Mouse (Mus musculus): ENCODE measurements around the gene Phldb3. TPM values are rescaled to one million over a fixed set of nuclear protein-coding genes. Genes with fewer than 3 reads are reported as not detected.
A peak's percentile ranks its signal among the peaks of the same experiment; 100 is the strongest.

Phldb3 gene
- polyA plus RNA-seq, 1 experiment from 2014 or later, result not detected

DNA sequence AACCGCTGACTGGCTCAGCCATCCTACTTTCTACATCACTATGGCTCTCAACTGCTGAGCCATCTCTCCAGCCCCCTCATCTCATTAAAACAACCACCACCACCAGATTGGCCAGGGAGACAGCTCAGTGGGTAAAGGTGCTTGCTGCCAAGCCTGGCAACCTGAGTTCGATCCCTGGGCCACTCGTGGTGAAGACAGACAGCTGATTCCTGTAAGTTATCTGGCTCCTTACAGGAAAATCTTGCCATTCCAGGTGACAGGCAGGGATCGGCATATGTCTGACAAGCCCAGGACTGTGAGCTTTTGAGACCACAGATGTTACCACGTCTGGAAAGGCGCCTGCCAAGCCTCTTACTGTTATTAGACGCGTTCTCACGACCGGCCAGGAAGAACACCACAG lies 32.8 kb upstream of the Phldb3 start:
- H3K4me2 ChIP-seq, result no peak overlapping the region
- H3K36me3 ChIP-seq, result no peaks in the 10 kb centered on the region
- WGBS, result 96% methylated on average over 10 of the region's 10 CpGs
- no peaks in the 10 kb centered on the region for H3K4me1 ChIP-seq
- no peaks in the 10 kb centered on the region for H3K9me3 ChIP-seq (replicated peaks)
- no peaks in the 10 kb centered on the region for H3K27me3 ChIP-seq (replicated peaks)
- no peak overlapping the region for H3K27ac ChIP-seq (replicated peaks)
- no peak overlapping the region for H3K4me3 ChIP-seq (replicated peaks)
- no peak overlapping the region for H3K9ac ChIP-seq (replicated peaks)
- ATAC-seq (ENCODE audit: low FRiP score), result no peak

GRCm38 (mm10) chr7:24584876-24585275 lies 25.7 kb upstream of the Phldb3 start:
- Histone ChIP-seq H3K9ac (replicated peaks) (no peak overlapping the region), H3K27ac (replicated peaks) (no peak overlapping the region), H3K4me1 (peaks cover 22% of the 10 kb centered on the region), H3K9me3 (replicated peaks) (no peaks in the 10 kb centered on the region), H3K36me3 (no peaks in the 10 kb centered on the region), H3K4me3 (replicated peaks) (no peak overlapping the region), H3K4me2 (no peak overlapping the region), H3K27me3 (replicated peaks) (peaks cover 21% of the 10 kb centered on the region)
- ATAC-seq (ENCODE audit: low FRiP score), result no peak
- 91% methylated on average over 6 of the region's 6 CpGs for WGBS

DNA sequence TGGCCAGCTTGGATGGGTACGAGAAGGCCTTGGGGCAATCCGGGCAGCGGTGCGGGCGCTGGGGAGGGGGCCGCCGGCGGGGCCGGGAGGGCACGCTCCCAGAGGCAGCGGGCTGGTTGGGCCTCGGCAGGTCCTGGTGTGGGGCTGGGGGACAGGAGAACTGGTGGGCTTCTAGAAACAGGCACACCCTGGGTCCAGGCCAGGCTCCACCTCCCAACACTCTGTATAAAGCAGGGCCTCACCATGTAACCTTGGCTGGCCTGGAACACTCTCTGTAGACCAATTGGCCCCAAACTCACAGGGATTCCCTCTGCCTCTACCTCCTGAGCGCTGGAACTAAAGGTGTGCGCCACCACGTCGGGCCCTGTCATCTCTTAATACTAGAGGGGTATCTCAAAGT lies 24.6 kb upstream of the Phldb3 start:
- H3K4me2 ChIP-seq, result peak overlapping the region; percentile 72
- H3K9ac ChIP-seq (replicated peaks), result no peak overlapping the region
- WGBS, result 49% methylated on average over 16 of the region's 16 CpGs
- H3K4me1 ChIP-seq, result peaks cover 22% of the 10 kb centered on the region
- no peak overlapping the region for H3K27ac ChIP-seq (replicated peaks)
- no peaks in the 10 kb centered on the region for H3K36me3 ChIP-seq
- no peak overlapping the region for H3K4me3 ChIP-seq (replicated peaks)
- ATAC-seq (ENCODE audit: low FRiP score), result no peak
- peaks cover 21% of the 10 kb centered on the region for H3K27me3 ChIP-seq (replicated peaks)
- H3K9me3 ChIP-seq (replicated peaks), result no peaks in the 10 kb centered on the region

DNA sequence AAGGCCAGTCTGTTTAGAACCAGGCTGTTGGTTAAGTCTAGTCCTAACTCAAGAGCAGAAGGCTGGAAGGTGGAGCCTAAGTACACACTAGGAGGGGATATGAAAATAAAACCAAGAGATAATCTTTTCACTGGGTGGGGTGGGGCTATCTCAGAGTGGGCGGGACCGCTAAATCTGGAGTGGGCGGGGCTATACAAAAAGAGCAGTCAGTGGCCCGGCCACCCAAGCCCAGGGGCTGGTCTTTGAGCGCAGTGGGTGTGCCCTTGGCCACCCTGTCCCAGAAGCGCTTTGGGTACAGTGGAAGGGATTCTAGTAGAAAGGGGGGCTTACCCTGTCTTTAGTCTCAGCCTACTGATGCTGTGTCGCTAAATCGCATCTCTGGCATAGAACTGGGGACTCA lies 23.7 kb upstream of the Phldb3 start:
- ATAC-seq (ENCODE audit: low FRiP score), result peak; percentile 74
- H3K4me1 ChIP-seq, result peaks cover 22% of the 10 kb centered on the region
- no peak overlapping the region; the same call in 1 of the 2 replicates for H3K27ac ChIP-seq (replicated peaks)
- H3K4me3 ChIP-seq (replicated peaks), result peak overlapping the region; percentile 69
- H3K27me3 ChIP-seq (replicated peaks), result peaks cover 21% of the 10 kb centered on the region
- no peaks in the 10 kb centered on the region for H3K36me3 ChIP-seq
- H3K9me3 ChIP-seq (replicated peaks), result no peaks in the 10 kb centered on the region
- H3K4me2 ChIP-seq, result peak overlapping the region; percentile 72
- 6% methylated on average over 8 of the region's 8 CpGs for WGBS
- H3K9ac ChIP-seq (replicated peaks), result peak overlapping the region; percentile 90

DNA sequence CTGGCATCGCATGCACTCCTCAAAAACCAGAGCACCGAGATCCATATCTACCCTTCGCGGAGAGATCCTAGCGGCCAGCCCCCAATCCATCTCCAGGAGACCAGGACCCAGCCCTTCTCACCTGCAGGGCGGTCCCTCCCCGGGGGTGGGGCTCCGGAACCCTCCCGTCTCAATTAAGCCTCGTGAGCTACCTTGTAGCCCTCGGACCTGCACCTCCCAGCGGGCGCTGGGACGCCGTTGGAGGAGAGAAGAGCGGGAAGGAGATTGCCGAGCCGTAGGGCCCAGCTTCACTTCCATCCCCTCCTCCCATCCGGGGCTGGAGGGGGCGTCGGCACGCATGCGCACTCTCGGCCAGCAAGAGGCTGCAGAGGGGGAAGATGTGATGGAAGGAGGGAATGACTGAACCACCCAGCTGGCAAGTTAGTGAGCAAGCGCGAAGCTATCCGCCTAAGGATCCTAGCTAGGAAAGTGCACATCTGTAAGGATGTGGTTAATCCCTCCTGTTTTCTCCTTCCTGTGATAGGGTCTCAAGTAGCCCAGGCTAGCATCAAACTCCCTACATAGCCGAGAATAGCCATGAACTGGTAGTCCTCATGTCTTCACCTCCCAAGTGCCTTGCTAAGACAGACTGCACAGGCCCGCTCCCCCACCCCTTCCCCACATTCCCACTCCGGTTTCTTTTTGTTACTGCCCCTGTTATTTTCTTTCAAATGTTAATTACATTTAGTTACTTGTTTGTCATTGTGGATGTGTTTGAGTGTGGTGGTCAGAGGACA lies 23.0 kb upstream of the Phldb3 start, which contains the start of the genes Ethe1 and Zfp575:
Gene Ethe1 (plus strand): TSS at position 214 of the 776 bp plus-strand sequence.
Gene Zfp575 (minus strand): TSS at position 312 of the 776 bp plus-strand sequence.
- H3K9me3 ChIP-seq (replicated peaks), result no peaks in the 10 kb centered on the region
- H3K36me3 ChIP-seq, result no peaks in the 10 kb centered on the region
- H3K4me3 ChIP-seq (replicated peaks), result peak within 1 kb of the TSS; percentile 69
- 4% methylated on average over 30 of the region's 30 CpGs for WGBS
- peak within 1 kb of the TSS; percentile 80 for H3K27ac ChIP-seq (replicated peaks)
- H3K27me3 ChIP-seq (replicated peaks), result peaks cover 21% of the 10 kb centered on the region
- H3K4me1 ChIP-seq, result peaks cover 25% of the 10 kb centered on the region
- peak; percentile 89 for ATAC-seq (ENCODE audit: low FRiP score)
- peak within 1 kb of the TSS; percentile 72 for H3K4me2 ChIP-seq
- H3K9ac ChIP-seq (replicated peaks), result peak within 1 kb of the TSS; percentile 90

DNA sequence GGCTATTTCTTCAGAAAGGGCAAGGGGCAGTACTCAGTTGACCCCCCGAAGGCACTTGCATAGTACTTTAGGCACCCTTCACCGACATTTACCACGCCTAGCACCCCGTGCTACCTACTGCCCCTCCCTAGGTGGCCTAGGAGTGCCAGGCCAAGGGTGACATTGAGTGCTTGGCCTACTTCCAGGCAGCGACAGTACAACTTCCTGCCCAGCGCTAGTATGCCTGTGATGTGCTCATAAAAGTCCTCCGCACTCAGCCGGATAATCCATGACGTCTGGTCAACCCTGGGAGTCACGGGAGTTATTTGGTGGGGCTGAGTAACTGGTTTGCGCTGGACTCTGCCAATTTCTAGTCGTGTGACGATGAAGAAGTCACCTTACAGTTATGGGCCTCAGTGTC lies 22.2 kb upstream of the Phldb3 start:
- Histone ChIP-seq H3K36me3 (no peaks in the 10 kb centered on the region), H3K9me3 (replicated peaks) (no peaks in the 10 kb centered on the region), H3K4me1 (peaks cover 30% of the 10 kb centered on the region), H3K4me2 (no peak overlapping the region), H3K4me3 (replicated peaks) (no peak overlapping the region), H3K27me3 (replicated peaks) (peaks cover 21% of the 10 kb centered on the region), H3K9ac (replicated peaks) (no peak overlapping the region), H3K27ac (replicated peaks) (no peak overlapping the region)
- WGBS, result 84% methylated on average over 13 of the region's 13 CpGs
- ATAC-seq (ENCODE audit: low FRiP score), result no peak

DNA sequence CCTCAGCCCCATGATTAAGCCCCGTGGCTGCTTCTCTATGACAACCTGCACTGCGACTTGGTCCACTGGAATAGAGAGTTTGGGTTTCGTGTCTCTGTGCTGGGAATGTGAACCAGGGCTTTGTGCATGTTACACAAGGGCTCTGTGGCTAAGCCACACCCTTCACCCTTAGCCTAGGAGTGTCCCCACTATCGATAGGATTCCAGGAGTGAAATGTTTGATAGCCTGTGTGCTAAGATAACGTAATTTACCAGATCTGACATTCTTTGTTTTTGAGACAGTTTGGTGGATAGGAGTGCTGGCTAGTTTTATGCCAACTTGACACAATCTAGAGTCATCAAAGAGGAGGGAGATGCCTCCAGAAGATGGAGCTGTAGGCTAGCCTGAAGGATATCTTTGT lies 18.8 kb upstream of the Phldb3 start:
- H3K27ac ChIP-seq (replicated peaks), result no peak overlapping the region
- no peak overlapping the region for H3K9ac ChIP-seq (replicated peaks)
- peaks cover 34% of the 10 kb centered on the region for H3K4me1 ChIP-seq
- H3K4me3 ChIP-seq (replicated peaks), result no peak overlapping the region
- H3K36me3 ChIP-seq, result no peaks in the 10 kb centered on the region
- H3K9me3 ChIP-seq (replicated peaks), result no peaks in the 10 kb centered on the region
- ATAC-seq (ENCODE audit: low FRiP score), result no peak
- H3K27me3 ChIP-seq (replicated peaks), result peaks cover 7% of the 10 kb centered on the region
- H3K4me2 ChIP-seq, result no peak overlapping the region
- WGBS, result 75% methylated on average over 5 of the region's 5 CpGs

DNA sequence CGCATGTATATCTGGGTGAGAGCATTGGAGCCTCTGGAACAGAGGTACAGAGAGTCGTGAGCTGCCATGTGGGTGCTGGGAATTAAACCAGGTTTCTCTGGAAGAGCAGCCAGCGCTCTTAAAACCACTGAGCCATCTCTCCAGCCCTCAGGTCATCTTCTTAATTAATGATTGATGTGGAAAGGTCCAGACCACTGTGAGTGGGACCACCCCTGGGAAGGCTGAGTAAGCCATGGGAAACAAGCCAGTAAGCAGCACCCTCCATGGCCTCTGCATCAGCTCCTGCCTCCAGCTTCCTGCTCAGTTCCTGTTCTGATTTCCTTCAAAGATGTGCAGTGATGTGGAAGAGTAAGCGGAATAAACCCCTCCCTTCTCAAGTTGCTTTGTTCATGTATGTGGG lies 18.4 kb upstream of the Phldb3 start:
- Histone ChIP-seq H3K27ac (replicated peaks) (no peak overlapping the region), H3K4me3 (replicated peaks) (no peak overlapping the region), H3K27me3 (replicated peaks) (peaks cover 5% of the 10 kb centered on the region; the same call in 1 of the 2 replicates), H3K36me3 (no peaks in the 10 kb centered on the region), H3K4me1 (peaks cover 30% of the 10 kb centered on the region), H3K9ac (replicated peaks) (no peak overlapping the region), H3K9me3 (replicated peaks) (no peaks in the 10 kb centered on the region), H3K4me2 (no peak overlapping the region)
- ATAC-seq (ENCODE audit: low FRiP score), result no peak
- 64% methylated on average over 4 of the region's 4 CpGs for WGBS

DNA sequence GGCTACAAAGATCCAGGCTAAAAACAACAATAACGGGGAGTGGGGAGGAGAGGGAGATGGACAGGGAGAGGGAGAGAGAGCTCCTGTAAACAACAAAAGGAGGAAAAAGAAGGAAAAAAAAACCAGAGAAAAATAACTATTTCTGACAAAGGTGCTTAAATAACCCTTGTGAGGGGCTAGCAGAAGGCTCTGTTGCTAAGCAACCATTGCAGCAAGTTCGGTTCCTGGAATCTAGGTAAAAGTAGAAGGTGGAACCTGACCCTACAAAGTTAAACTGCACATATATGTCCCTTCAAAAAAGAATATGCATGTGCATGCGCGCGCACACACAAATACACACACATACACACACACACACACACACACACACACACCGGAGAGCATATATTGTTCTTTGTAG lies 17.8 kb upstream of the Phldb3 start:
- no peak overlapping the region for H3K4me3 ChIP-seq (replicated peaks)
- 80% methylated on average over 6 of the region's 6 CpGs for WGBS
- H3K27me3 ChIP-seq (replicated peaks), result peaks cover 5% of the 10 kb centered on the region; the same call in 1 of the 2 replicates
- H3K9me3 ChIP-seq (replicated peaks), result no peaks in the 10 kb centered on the region
- H3K9ac ChIP-seq (replicated peaks), result no peak overlapping the region
- no peaks in the 10 kb centered on the region for H3K36me3 ChIP-seq
- H3K27ac ChIP-seq (replicated peaks), result no peak overlapping the region
- H3K4me2 ChIP-seq, result peak overlapping the region; percentile 73; the same call in 1 of the 2 replicates
- ATAC-seq (ENCODE audit: low FRiP score), result no peak
- peaks cover 24% of the 10 kb centered on the region for H3K4me1 ChIP-seq

DNA sequence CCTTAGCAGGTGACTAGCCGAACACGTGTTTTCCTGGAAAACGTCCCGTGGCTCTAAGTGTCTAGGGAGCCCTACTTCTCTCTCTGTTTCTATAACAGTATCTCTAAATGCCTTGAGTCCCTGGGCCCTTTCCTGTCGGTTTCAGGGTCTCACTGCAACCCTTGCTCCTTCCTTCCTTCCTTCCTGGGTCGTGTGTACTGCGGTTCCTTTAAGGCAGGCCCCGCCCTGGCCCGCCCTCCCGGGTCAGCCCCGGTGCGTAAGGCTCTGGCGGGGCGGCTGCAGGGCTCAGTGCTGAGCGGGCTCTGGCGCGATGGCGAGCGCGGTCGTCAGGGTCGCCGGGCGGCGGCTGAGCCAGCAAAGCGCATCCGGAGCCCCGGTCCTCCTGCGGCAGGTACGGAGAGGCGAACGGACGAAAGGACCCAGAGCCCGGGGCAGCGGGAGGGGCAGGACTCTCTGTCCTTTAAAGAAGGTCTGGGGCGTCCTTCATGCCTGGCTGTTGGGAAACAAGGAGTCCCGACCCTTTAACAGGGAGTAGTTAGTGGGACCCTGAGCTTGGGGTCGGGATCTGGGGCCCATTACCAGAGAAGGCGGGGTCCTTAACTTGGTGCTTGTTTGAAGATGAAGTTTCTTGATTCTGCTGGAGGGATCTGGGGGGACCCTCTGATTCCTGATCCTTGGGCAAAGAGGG lies 16.8 kb upstream of the Phldb3 start:
- Histone ChIP-seq H3K9me3 (replicated peaks) (no peaks in the 10 kb centered on the region), H3K4me1 (peaks cover 22% of the 10 kb centered on the region), H3K36me3 (no peaks in the 10 kb centered on the region), H3K4me3 (replicated peaks) (peak overlapping the region; percentile 69), H3K27me3 (replicated peaks) (peaks cover 5% of the 10 kb centered on the region; the same call in 1 of the 2 replicates), H3K9ac (replicated peaks) (peak overlapping the region; percentile 65), H3K4me2 (peak overlapping the region; percentile 73), H3K27ac (replicated peaks) (no peak overlapping the region)
- peak; percentile 90 for ATAC-seq (ENCODE audit: low FRiP score)
- 2% methylated on average over 39 of the region's 39 CpGs for WGBS

DNA sequence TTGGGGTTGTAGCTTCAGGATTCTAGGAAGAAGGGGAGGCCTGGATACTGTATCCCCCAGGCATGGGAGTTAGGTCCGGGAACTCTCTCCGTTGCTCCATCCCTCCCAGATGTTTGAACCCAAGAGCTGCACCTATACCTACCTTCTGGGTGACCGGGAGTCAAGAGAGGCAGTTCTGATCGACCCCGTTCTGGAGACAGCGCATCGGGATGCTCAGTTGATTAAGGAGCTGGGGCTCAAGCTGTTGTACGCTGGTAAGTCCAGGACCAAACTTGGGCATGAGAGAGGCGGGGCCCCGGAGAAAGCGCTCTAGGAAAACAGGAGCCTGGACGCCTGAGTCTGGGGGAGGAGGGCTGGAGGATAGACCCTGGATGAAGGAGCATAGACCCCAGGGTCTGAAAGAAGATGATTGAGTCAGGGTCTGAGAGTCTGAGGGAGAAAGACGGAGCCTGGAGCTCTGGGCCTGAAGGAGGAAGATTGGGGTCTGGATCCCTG lies 16.2 kb upstream of the Phldb3 start:
- Histone ChIP-seq H3K4me2 (peak overlapping the region; percentile 73), H3K27me3 (replicated peaks) (peaks cover 5% of the 10 kb centered on the region; the same call in 1 of the 2 replicates), H3K9me3 (replicated peaks) (no peaks in the 10 kb centered on the region), H3K9ac (replicated peaks) (peak overlapping the region; percentile 65), H3K4me1 (peaks cover 22% of the 10 kb centered on the region), H3K36me3 (no peaks in the 10 kb centered on the region), H3K4me3 (replicated peaks) (peak overlapping the region; percentile 69), H3K27ac (replicated peaks) (no peak overlapping the region)
- 3% methylated on average over 13 of the region's 13 CpGs for WGBS
- ATAC-seq (ENCODE audit: low FRiP score), result peak; percentile 19; the same call in 1 of the 2 replicates

Measured in neural tube, embryonic 15.5 days (tissue).